Mouse (Mus musculus): ENCODE measurements around the gene Zfp13. TPM values are rescaled to one million over a fixed set of nuclear protein-coding genes. Genes with fewer than 3 reads are reported as not detected.
"Not testable (repeated sequence)": the region's sequence is repeated elsewhere in the genome, so short reads cannot be mapped to it uniquely, and the experiment has no call there.

Zfp13 gene
- polyA plus RNA-seq, 1 experiment from 2014 or later, result 1.5 TPM

GRCm38 (mm10) chr17:23535046-23535788 is 64.1 kb downstream of the Zfp13 start:
- DNase-seq (ENCODE audit: low spot score), result peak; percentile 3

- peak; percentile 1 for DNase-seq (ENCODE audit: low spot score)
These were observed 65.4 kb downstream of the Zfp13 start for GRCm38 (mm10) chr17:23533591-23534490.

- not testable (repeated sequence) for DNase-seq (ENCODE audit: low spot score)
These were observed 67.9 kb downstream of the Zfp13 start for GRCm38 (mm10) chr17:23531408-23531807.

Other genes with a start within 250 kb of the Zfp13 start
- gene Vmn2r116, start 214.9 kb downstream of the Zfp13 start, polyA plus RNA-seq (2015; fragmentation: Nextera tagmentation; extraction: Ambion mirVana), result not detected in 2 replicates
- not detected in 2 replicates for gene Vmn2r117, start 119.8 kb downstream of the Zfp13 start, polyA plus RNA-seq (2015; fragmentation: Nextera tagmentation; extraction: Ambion mirVana)
- 14.6 and 14.9 TPM in 2 replicates for gene Zfp213, start 35.2 kb downstream of the Zfp13 start, polyA plus RNA-seq (2015; fragmentation: Nextera tagmentation; extraction: Ambion mirVana)
- 0.05 and 0.08 TPM in 2 replicates for gene Zscan10, start 1.4 kb upstream of the Zfp13 start, polyA plus RNA-seq (2015; fragmentation: Nextera tagmentation; extraction: Ambion mirVana)
- 0.59 and 1.1 TPM in 2 replicates for gene Mmp25, start 45.8 kb upstream of the Zfp13 start, polyA plus RNA-seq (2015; fragmentation: Nextera tagmentation; extraction: Ambion mirVana)
- 0.58 and 0.99 TPM in 2 replicates for gene Bicdl2, start 61.0 kb upstream of the Zfp13 start, polyA plus RNA-seq (2015; fragmentation: Nextera tagmentation; extraction: Ambion mirVana)
- 62.0 and 70.7 TPM in 2 replicates for gene Hcfc1r1, start 74.1 kb upstream of the Zfp13 start, polyA plus RNA-seq (2015; fragmentation: Nextera tagmentation; extraction: Ambion mirVana)
- 47.3 and 50.7 TPM in 2 replicates for gene Thoc6, start 74.4 kb upstream of the Zfp13 start, polyA plus RNA-seq (2015; fragmentation: Nextera tagmentation; extraction: Ambion mirVana)
- 6.0 and 9.4 TPM in 2 replicates for gene Tnfrsf12a, start 78.0 kb upstream of the Zfp13 start, polyA plus RNA-seq (2015; fragmentation: Nextera tagmentation; extraction: Ambion mirVana)
- gene Cldn6, start 79.8 kb upstream of the Zfp13 start, polyA plus RNA-seq (2015; fragmentation: Nextera tagmentation; extraction: Ambion mirVana), result 0.39 and 0.45 TPM in 2 replicates
- gene Cldn9, start 84.5 kb upstream of the Zfp13 start, polyA plus RNA-seq (2015; fragmentation: Nextera tagmentation; extraction: Ambion mirVana), result 0.57 and 1.3 TPM in 2 replicates
- gene 1520401A03Rik, start 123.3 kb upstream of the Zfp13 start, polyA plus RNA-seq (2015; fragmentation: Nextera tagmentation; extraction: Ambion mirVana), result 0.26 and 0.77 TPM in 2 replicates
- gene Pkmyt1, start 126.8 kb upstream of the Zfp13 start, polyA plus RNA-seq (2015; fragmentation: Nextera tagmentation; extraction: Ambion mirVana), result 35.9 and 40.1 TPM in 2 replicates
- gene Paqr4, start 141.4 kb upstream of the Zfp13 start, polyA plus RNA-seq (2015; fragmentation: Nextera tagmentation; extraction: Ambion mirVana), result 6.1 and 7.6 TPM in 2 replicates
- gene Kremen2, start 146.3 kb upstream of the Zfp13 start, polyA plus RNA-seq (2015; fragmentation: Nextera tagmentation; extraction: Ambion mirVana), result 7.2 and 7.3 TPM in 2 replicates
- gene Flywch1, start 172.1 kb upstream of the Zfp13 start, polyA plus RNA-seq (2015; fragmentation: Nextera tagmentation; extraction: Ambion mirVana), result 37.7 and 41.0 TPM in 2 replicates
- gene Flywch2, start 186.6 kb upstream of the Zfp13 start, polyA plus RNA-seq (2015; fragmentation: Nextera tagmentation; extraction: Ambion mirVana), result 13.4 and 14.6 TPM in 2 replicates
- 318 and 508 TPM in 2 replicates for gene Srrm2, start 191.0 kb upstream of the Zfp13 start, polyA plus RNA-seq (2015; fragmentation: Nextera tagmentation; extraction: Ambion mirVana)
- 1,085 and 1,139 TPM in 2 replicates for gene Elob, start 229.6 kb upstream of the Zfp13 start, polyA plus RNA-seq (2015; fragmentation: Nextera tagmentation; extraction: Ambion mirVana)
- 0.40 and 0.48 TPM in 2 replicates for gene Prss33, start 236.6 kb upstream of the Zfp13 start, polyA plus RNA-seq (2015; fragmentation: Nextera tagmentation; extraction: Ambion mirVana)
- gene Prss32, start 244.4 kb upstream of the Zfp13 start, polyA plus RNA-seq (2015; fragmentation: Nextera tagmentation; extraction: Ambion mirVana), result 0.12 and 0.14 TPM in 2 replicates
- gene Prss41, start 244.7 kb upstream of the Zfp13 start, polyA plus RNA-seq (2015; fragmentation: Nextera tagmentation; extraction: Ambion mirVana), result 0.28 and 0.42 TPM in 2 replicates

Measured in thymus, postnatal 0 days (tissue).